Mouse (Mus musculus) CH12.LX (cell line): ENCODE data around the gene Ulk1. TPM values are rescaled to one million over a fixed set of nuclear protein-coding genes. Genes with fewer than 3 reads are reported as not detected.

ENCODE experiments used
- DNase-seq: peaks from one replicate; pipeline ENCODE4 v3.0.0-alpha.2; 2013; ENCODE audit errors: extremely low read depth
- H3K27ac ChIP-seq: 2 replicates; pipeline ENCODE4 v1.5.1; 2012; ENCODE audit warnings: low read depth, mild to moderate bottlenecking, control low read depth, moderate library complexity; ENCODE audit not compliant: insufficient read depth
- H3K27me3 ChIP-seq: replicated peaks from 2 replicates; pipeline ENCODE3; 2012; ENCODE audit warnings: inconsistent platforms
- H3K36me3 ChIP-seq, 2 experiments: replicated peaks in 1 of 2; 2 replicates each; pipeline versions ENCODE3 to v1.6.1; 2012; ENCODE audit warnings: inconsistent platforms in 1 of 2, low read length in 1 of 2, mild to moderate bottlenecking in 1 of 2, mixed read lengths in 1 of 2, moderate library complexity in 1 of 2; ENCODE audit not compliant: control insufficient read depth in 1 of 2, insufficient read depth in 1 of 2
- H3K4me1 ChIP-seq, 2 experiments: 2 replicates each; pipeline ENCODE4 v1.6.1; 2012; ENCODE audit warnings: inconsistent platforms in 1 of 2, moderate library complexity in 1 of 2; ENCODE audit not compliant: insufficient read depth in 2 of 2, control insufficient read depth in 1 of 2
- H3K4me2 ChIP-seq: 2 replicates; pipeline ENCODE4 v1.6.1; 2012; ENCODE audit warnings: low read depth, mild to moderate bottlenecking, control low read depth; ENCODE audit not compliant: poor library complexity, insufficient read depth, severe bottlenecking
- H3K4me3 ChIP-seq, 3 experiments: fragments of 150-350 bp in 1 of 3; sonication (generic) in 1 of 3; replicated peaks in 1 of 3; 2 replicates each; pipeline versions ENCODE3 to v1.5.1; 2011 to 2012; ENCODE audit warnings: low read depth in 2 of 3, low read length in 2 of 3, mild to moderate bottlenecking in 2 of 3, moderate library complexity in 2 of 3, control low read depth in 1 of 3, improper control_type of control experiment in 1 of 3, inconsistent platforms in 1 of 3, mixed read lengths in 1 of 3; ENCODE audit not compliant: poor library complexity in 1 of 3
- H3K79me2 ChIP-seq: replicated peaks from 2 replicates; pipeline ENCODE4 v1.6.1; 2012; ENCODE audit warnings: mild to moderate bottlenecking, moderate library complexity; ENCODE audit not compliant: control insufficient read depth, poor library complexity, insufficient read depth, severe bottlenecking; ENCODE audit errors: extremely low read depth
- H3K9ac ChIP-seq: 2 replicates; pipeline ENCODE4 v1.6.1; 2012; ENCODE audit warnings: low read depth, mild to moderate bottlenecking, control low read depth, moderate library complexity; ENCODE audit not compliant: insufficient read depth
- H3K9me3 ChIP-seq: replicated peaks from 2 replicates; pipeline ENCODE3; 2012; ENCODE audit warnings: low read length, inconsistent platforms, mixed read lengths
- CHD2 ChIP-seq: IDR thresholded peaks from 2 replicates; pipeline ENCODE4 v1.6.1; 2011; ENCODE audit warnings: low read length, improper control_type of control experiment
- CTCF ChIP-seq, 2 experiments: IDR thresholded peaks in 1 of 2; conservative IDR thresholded peaks in 1 of 2; 2 replicates each; pipeline ENCODE4 v1.5.1; 2011 to 2012; ENCODE audit warnings: low read depth in 2 of 2, low read length in 2 of 2, improper control_type of control experiment in 1 of 2, inconsistent platforms in 1 of 2, mild to moderate bottlenecking in 1 of 2, moderate library complexity in 1 of 2
- ELF1 ChIP-seq: IDR thresholded peaks from 2 replicates; pipeline ENCODE4 v1.6.1; 2014; ENCODE audit warnings: low read depth, mild to moderate bottlenecking, inconsistent platforms, low read length, improper control_type of control experiment
- EP300 ChIP-seq: IDR thresholded peaks from 2 replicates; pipeline ENCODE4 v1.6.1; 2011; ENCODE audit warnings: low read length, improper control_type of control experiment
- ETS1 ChIP-seq: conservative IDR thresholded peaks from 2 replicates; pipeline ENCODE4 v1.6.1; 2012; ENCODE audit warnings: low read depth, mild to moderate bottlenecking, inconsistent platforms, low read length, improper control_type of control experiment, moderate library complexity
- IRF4 ChIP-seq: IDR thresholded peaks from 2 replicates; pipeline ENCODE4 v1.6.1; 2014; ENCODE audit warnings: low read depth, mild to moderate bottlenecking, inconsistent platforms, low read length, improper control_type of control experiment
- JUN ChIP-seq: IDR thresholded peaks from 2 replicates; pipeline ENCODE4 v1.6.1; 2011; ENCODE audit warnings: low read depth, mild to moderate bottlenecking, low read length, improper control_type of control experiment, moderate library complexity; ENCODE audit not compliant: insufficient read depth
- KAT2A ChIP-seq: IDR thresholded peaks from 2 replicates; pipeline ENCODE4 v1.6.1; 2012; ENCODE audit warnings: low read length, improper control_type of control experiment, inconsistent platforms; ENCODE audit not compliant: insufficient replicate concordance
- MAFK ChIP-seq: IDR thresholded peaks from 2 replicates; pipeline ENCODE4 v1.6.1; 2011; ENCODE audit warnings: low read length, improper control_type of control experiment; ENCODE audit not compliant: insufficient replicate concordance
- MXI1 ChIP-seq: IDR thresholded peaks from 2 replicates; pipeline ENCODE4 v1.6.1; 2011; ENCODE audit warnings: mild to moderate bottlenecking, low read depth, low read length, improper control_type of control experiment
- MYC ChIP-seq: IDR thresholded peaks from 2 replicates; pipeline ENCODE4 v1.6.1; 2011; ENCODE audit warnings: low read depth, mild to moderate bottlenecking, improper control_type of control experiment, low read length
- NELFE ChIP-seq: IDR thresholded peaks from 2 replicates; pipeline ENCODE4 v1.6.1; 2011; ENCODE audit warnings: low read depth, low read length, improper control_type of control experiment
- NRF1 ChIP-seq: IDR thresholded peaks from 2 replicates; pipeline ENCODE4 v1.6.1; 2014; ENCODE audit warnings: low read depth, mild to moderate bottlenecking, inconsistent platforms, low read length, improper control_type of control experiment, moderate library complexity
- POLR2AphosphoS2 ChIP-seq: IDR thresholded peaks from 2 replicates; pipeline ENCODE4 v1.6.1; 2011; ENCODE audit warnings: low read depth, low read length, improper control_type of control experiment
- RAD21 ChIP-seq: IDR thresholded peaks from 2 replicates; pipeline ENCODE4 v1.6.1; 2011; ENCODE audit warnings: low read depth, mild to moderate bottlenecking, low read length, improper control_type of control experiment, moderate library complexity
- SMC3 ChIP-seq: IDR thresholded peaks from 2 replicates; pipeline ENCODE4 v1.6.1; 2011; ENCODE audit warnings: low read depth, low read length, improper control_type of control experiment
- USF1 ChIP-seq: IDR thresholded peaks from 2 replicates; pipeline ENCODE4 v1.6.1; 2014; ENCODE audit warnings: low read depth, mild to moderate bottlenecking, inconsistent platforms, low read length, improper control_type of control experiment
- ZC3H11A ChIP-seq: IDR thresholded peaks from 2 replicates; pipeline ENCODE4 v1.6.1; 2012; ENCODE audit warnings: low read depth, mild to moderate bottlenecking, inconsistent platforms, low read length, improper control_type of control experiment
- ZKSCAN1 ChIP-seq: IDR thresholded peaks from 2 replicates; pipeline ENCODE4 v1.6.1; 2012; ENCODE audit warnings: low read depth, inconsistent platforms, low read length, improper control_type of control experiment, borderline replicate concordance
- ZMIZ1 ChIP-seq: IDR thresholded peaks from 2 replicates; pipeline ENCODE4 v1.6.1; 2012; ENCODE audit warnings: low read depth, mild to moderate bottlenecking, inconsistent platforms, low read length, improper control_type of control experiment
- ZNF384 ChIP-seq: IDR thresholded peaks from 2 replicates; pipeline ENCODE4 v1.6.1; 2012; ENCODE audit warnings: low read depth, low read length, improper control_type of control experiment, inconsistent platforms
- dilution Hi-C: fragments of 300-500 bp; cut with MboI; formaldehyde crosslinking; loops from 2 replicates; pipeline ENCODE4 v1.14.3; 2020; ENCODE audit warnings: low sequenced_read_pairs; ENCODE audit not compliant: extremely low pct_unique_long_range_greater_than_20kb, extremely low pct_ligation_motif_present
- in situ Hi-C: fragments of 300-500 bp; cut with MboI; formaldehyde crosslinking; loops from 3 replicates; pipeline ENCODE4 v1.14.3; 2019; ENCODE audit warnings: low sequenced_read_pairs, low pct_ligation_motif_present, low pct_unique_long_range_greater_than_20kb, mixed read lengths
- polyA plus RNA-seq: library from polyadenylated mRNA; unstranded; fragments of >175 nt; gene quantifications from 2 replicates; pipeline ENCODE4 v1.2.1, GENCODE M21; 2012; ENCODE audit warnings: low read depth; ENCODE audit not compliant: insufficient read length
- total RNA-seq, 2 experiments: library from RNA; depleted of rRNA; stranded (reverse); fragments of 300-350 nt in 1 of 2; fragments of >200 nt in 1 of 2; gene quantifications; 2 replicates each; pipeline ENCODE4 v1.2.3; 2012 to 2014

Gene Ulk1
- total and polyA plus RNA-seq, 3 experiments: 2.7 to 13.6 (median 8.4) TPM

DNA sequence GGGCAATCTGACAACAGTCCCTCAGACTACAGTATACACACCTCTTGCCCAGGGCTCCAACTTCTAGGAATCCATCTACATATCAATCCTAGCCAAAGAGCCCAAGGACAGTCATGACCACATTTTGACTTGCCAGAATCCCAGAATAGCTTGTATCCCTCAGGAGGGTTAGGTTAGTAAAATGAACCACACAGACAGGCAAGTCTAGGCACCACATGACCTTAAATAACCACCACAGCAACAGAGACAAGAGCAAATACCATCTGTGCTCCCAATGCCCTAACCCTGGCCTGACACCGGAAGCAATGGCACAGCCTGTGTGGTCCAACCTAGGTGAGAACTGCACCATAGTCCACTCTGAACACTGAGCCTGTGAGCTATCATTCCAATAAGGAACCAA, 3.2 kb downstream of the Ulk1 start:
- H3K27ac ChIP-seq: no peak overlapping the region
- dilution Hi-C loops: no loop called here

DNA sequence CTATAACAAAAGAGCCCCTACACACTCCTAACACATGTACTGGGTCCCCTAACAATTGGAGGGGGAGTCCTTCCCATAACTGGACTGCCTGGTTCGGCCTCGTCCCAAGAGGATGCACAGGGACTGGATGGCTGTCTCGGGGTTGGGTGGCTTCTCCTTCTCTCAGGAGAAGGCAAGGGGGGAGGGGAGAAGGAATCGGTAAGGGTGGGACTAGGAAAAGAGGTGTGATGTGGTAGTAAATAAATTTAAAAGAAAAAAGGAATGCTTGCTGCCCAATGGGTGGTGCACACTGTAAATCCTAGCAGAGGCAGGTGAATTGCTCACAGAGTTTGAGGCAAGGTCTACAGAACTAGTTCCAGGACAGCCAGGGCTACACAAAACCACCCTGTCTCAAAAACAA, 3.7 kb downstream of the Ulk1 start:
- Histone ChIP-seq H3K27ac (no peak overlapping the region), H3K27me3 (no peaks in the 10 kb centered on the region), H3K4me3 (no peak overlapping the region), H3K36me3 (peaks cover 5 to 39% of the 10 kb centered on the region in 2 experiments), H3K4me2 (no peak overlapping the region), H3K9me3 (no peaks in the 10 kb centered on the region), H3K79me2 (0 out of 2 replicates have a peak, but pooled peaks cover 4% of the 10 kb centered on the region), H3K4me1 (peaks cover 12 to 41% of the 10 kb centered on the region in 2 experiments), H3K9ac (no peak overlapping the region)
- DNase-seq: no peak
- dilution Hi-C loops (no loop called here), in situ Hi-C loops (no loop called here)
- TF ChIP-seq RAD21: no peak
- no peak for TF ChIP-seq NELFE
- no peak for TF ChIP-seq ETS1
- no peak for TF ChIP-seq MXI1
- TF ChIP-seq ZKSCAN1: no peak
- TF ChIP-seq ELF1: no peak
- TF ChIP-seq ZMIZ1: no peak
- no peak for TF ChIP-seq KAT2A
- no peak for TF ChIP-seq CTCF (conservative IDR thresholded peaks at IDR 0.05 in 1 of 2, IDR thresholded peaks at IDR 0.05 in 1 of 2; ENCODE audit: low read depth in 2 of 2, low read length in 2 of 2)
- no peak for TF ChIP-seq POLR2AphosphoS2

More for the DNA sequence above, 3.2 kb downstream of the Ulk1 start:
- no peak for TF ChIP-seq NRF1
- TF ChIP-seq CHD2: no peak
- no peak for TF ChIP-seq ZNF384
- no peak for TF ChIP-seq RAD21
- no peak for TF ChIP-seq MYC
- TF ChIP-seq JUN: no peak
- no peak for TF ChIP-seq SMC3
- TF ChIP-seq MAFK: no peak
- TF ChIP-seq USF1: no peak
- TF ChIP-seq IRF4: no peak
- no peak for TF ChIP-seq EP300
- no peak for TF ChIP-seq ZC3H11A
- no peak for TF ChIP-seq POLR2AphosphoS2
- TF ChIP-seq, all 38 proteins: peak for 0
- 0 out of 2 replicates have a peak, but pooled peaks cover 4% of the 10 kb centered on the region for H3K79me2 ChIP-seq
- no peak for DNase-seq
- H3K27me3 ChIP-seq: no peaks in the 10 kb centered on the region
- no peaks in the 10 kb centered on the region for H3K9me3 ChIP-seq
- H3K4me2 ChIP-seq: peak overlapping the region; percentile 9; the same call in 1 of the 2 replicates
- H3K36me3 ChIP-seq: peaks cover 2 to 34% of the 10 kb centered on the region in 2 experiments
- no peak overlapping the region for H3K4me3 ChIP-seq
- H3K4me1 ChIP-seq: peaks cover 12 to 39% of the 10 kb centered on the region in 2 experiments
- in situ Hi-C loops: no loop called here
- H3K9ac ChIP-seq: no peak overlapping the region
